Mouse (Mus musculus): ENCODE results near the gene Cwf19l2. TPM values are rescaled to one million over a fixed set of nuclear protein-coding genes. Genes with fewer than 3 reads are reported as not detected.

Cwf19l2 gene
- total and polyA plus RNA-seq, 2 experiments from 2014 or later = 4.4 to 7.4 TPM

- Histone ChIP-seq H3K36me3 (replicated peaks; ENCODE audit: control insufficient read depth, insufficient read depth, low read length) (no peaks in the 10 kb centered on the region), H3K4me3 (ENCODE audit: low read depth, low read length) (no peak overlapping the region), H3K4me1 (ENCODE audit: control insufficient read depth, insufficient read depth) (no peaks in the 10 kb centered on the region), H3K9ac (replicated peaks; ENCODE audit: low read depth, low read length) (no peak overlapping the region), H3K4me2 (ENCODE audit: low read depth, low read length) (no peak overlapping the region), H3K27me3 (ENCODE audit: control insufficient read depth, insufficient read depth, low read length) (no peaks in the 10 kb centered on the region), H3K27ac (ENCODE audit: low read depth) (no peak overlapping the region), H3K9me3 (replicated peaks; ENCODE audit: control insufficient read depth, low read length) (no peaks in the 10 kb centered on the region)
- ATAC-seq (ENCODE audit: insufficient read depth, low read depth) (no peak), DNase-seq (ENCODE audit: low spot score) (no peak)
- TF ChIP-seq CTCF (IDR thresholded peaks at IDR 0.05; ENCODE audit: low read depth) = no peak; the same call in 1 of the 2 replicates
- no peak for TF ChIP-seq EP300 (IDR thresholded peaks at IDR 0.05; ENCODE audit: low read depth)
- WGBS = 78% methylated on average over 1 of the region's 1 CpGs
These were observed 115.3 kb downstream of the Cwf19l2 start for GRCm38 (mm10) chr9:3518645-3519044.

DNA sequence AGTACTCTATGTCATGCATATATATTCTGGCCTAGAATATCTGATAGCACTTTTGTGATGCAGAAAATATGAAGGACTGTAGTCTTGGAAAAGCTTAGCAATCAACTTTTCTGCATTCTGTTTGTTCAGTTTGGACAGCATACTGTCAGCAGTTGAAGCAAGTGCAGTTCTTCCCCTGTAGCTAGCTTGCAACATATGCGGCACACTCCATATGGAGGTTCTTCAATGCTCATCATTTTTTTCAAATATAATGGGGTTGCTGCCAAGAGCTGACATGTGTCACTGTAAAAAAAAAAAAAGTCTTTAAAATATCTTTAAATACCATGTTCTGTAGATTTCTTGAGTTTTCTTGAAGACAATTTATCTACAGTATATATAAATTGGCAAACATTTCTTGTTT lies 115.8 kb downstream of the Cwf19l2 start:
- no peak overlapping the region for H3K9ac ChIP-seq (replicated peaks; ENCODE audit: low read depth, low read length)
- TF ChIP-seq CTCF (IDR thresholded peaks at IDR 0.05; ENCODE audit: low read depth) (no peak), EP300 (IDR thresholded peaks at IDR 0.05; ENCODE audit: low read depth) (no peak)
- H3K36me3 ChIP-seq (replicated peaks; ENCODE audit: control insufficient read depth, insufficient read depth, low read length) = no peaks in the 10 kb centered on the region
- H3K27me3 ChIP-seq (ENCODE audit: control insufficient read depth, insufficient read depth, low read length) = no peaks in the 10 kb centered on the region
- H3K4me1 ChIP-seq (ENCODE audit: control insufficient read depth, insufficient read depth) = no peaks in the 10 kb centered on the region
- H3K4me3 ChIP-seq (ENCODE audit: low read depth, low read length) = no peak overlapping the region
- no peaks in the 10 kb centered on the region for H3K9me3 ChIP-seq (replicated peaks; ENCODE audit: control insufficient read depth, low read length)
- DNase-seq (ENCODE audit: low spot score) (no peak), ATAC-seq (ENCODE audit: insufficient read depth, low read depth) (no peak)
- H3K4me2 ChIP-seq (ENCODE audit: low read depth, low read length) = no peak overlapping the region
- 70% methylated on average over 1 of the region's 1 CpGs for WGBS
- no peak overlapping the region for H3K27ac ChIP-seq (ENCODE audit: low read depth)

DNA sequence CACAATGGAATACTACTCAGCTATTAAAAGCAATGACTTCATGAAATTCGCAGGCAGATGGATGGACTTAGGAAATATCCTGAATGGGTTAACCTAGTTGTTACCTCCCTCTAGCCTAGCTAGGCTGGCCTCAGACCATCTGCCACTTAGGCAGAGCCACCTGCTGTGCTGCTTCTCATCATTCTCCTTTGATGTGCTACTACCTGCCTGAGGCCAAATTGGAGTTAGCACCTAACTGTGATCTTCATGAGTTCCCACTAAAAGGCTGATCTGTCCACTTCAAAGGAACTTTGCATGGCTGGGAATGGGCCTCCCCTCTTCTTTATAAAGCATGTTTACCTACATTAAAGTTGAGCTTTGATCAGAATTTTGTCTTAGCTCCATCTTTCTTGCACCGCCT lies 117.6 kb downstream of the Cwf19l2 start:
- WGBS = 73% methylated on average over 2 of the region's 2 CpGs
- Histone ChIP-seq H3K27me3 (ENCODE audit: control insufficient read depth, insufficient read depth, low read length) (no peaks in the 10 kb centered on the region), H3K4me1 (ENCODE audit: control insufficient read depth, insufficient read depth) (no peaks in the 10 kb centered on the region), H3K9ac (replicated peaks; ENCODE audit: low read depth, low read length) (no peak overlapping the region), H3K9me3 (replicated peaks; ENCODE audit: control insufficient read depth, low read length) (no peaks in the 10 kb centered on the region), H3K27ac (ENCODE audit: low read depth) (no peak overlapping the region), H3K4me3 (ENCODE audit: low read depth, low read length) (no peak overlapping the region), H3K36me3 (replicated peaks; ENCODE audit: control insufficient read depth, insufficient read depth, low read length) (no peaks in the 10 kb centered on the region), H3K4me2 (ENCODE audit: low read depth, low read length) (no peak overlapping the region)
- DNase-seq (ENCODE audit: low spot score) (no peak), ATAC-seq (ENCODE audit: insufficient read depth, low read depth) (no peak)
- TF ChIP-seq EP300 (IDR thresholded peaks at IDR 0.05; ENCODE audit: low read depth) (no peak), CTCF (IDR thresholded peaks at IDR 0.05; ENCODE audit: low read depth) (no peak)

Other genes with a start within 250 kb of the Cwf19l2 start
- 5.3 and 17.5 TPM in 2 replicates for gene Alkbh8, start 68.5 kb upstream of the Cwf19l2 start, total RNA-seq (2014; rRNA removed; ENCODE audit: low replicate concordance)
- 8.6 and 9.0 TPM in 2 replicates for gene Alkbh8, start 68.5 kb upstream of the Cwf19l2 start, polyA plus RNA-seq (2015; fragmentation: Nextera tagmentation; extraction: Ambion mirVana)
- gene Gucy1a2, start 129.2 kb downstream of the Cwf19l2 start, total RNA-seq (2014; rRNA removed; ENCODE audit: low replicate concordance) = 1.4 and 5.9 TPM in 2 replicates
- gene Gucy1a2, start 129.2 kb downstream of the Cwf19l2 start, polyA plus RNA-seq (2015; fragmentation: Nextera tagmentation; extraction: Ambion mirVana) = 0.27 and 0.29 TPM in 2 replicates